Mouse (Mus musculus) bone marrow, adult 2 months (tissue): ENCODE results near the gene Tceal1. TPM values are rescaled to one million over a fixed set of nuclear protein-coding genes. Genes with fewer than 3 reads are reported as not detected.
A peak's percentile ranks its signal among the peaks of the same experiment; 100 is the strongest.
"Not testable (repeated sequence)": the region's sequence is repeated elsewhere in the genome, so short reads cannot be mapped to it uniquely, and the experiment has no call there.

Source experiments
- H3K27ac ChIP-seq: fragments of 200-500 bp; 2 replicates; pipeline ENCODE4 v1.5.1; 2012; ENCODE audit warnings: low read depth, mild to moderate bottlenecking, control low read depth, inconsistent platforms, low read length; ENCODE audit not compliant: control insufficient read depth, poor library complexity, insufficient read depth
- H3K4me1 ChIP-seq: fragments of 200-500 bp; 2 replicates; pipeline ENCODE4 v1.6.1; 2011; ENCODE audit warnings: low read length; ENCODE audit not compliant: control insufficient read depth, insufficient read depth
- H3K4me3 ChIP-seq: fragments of 200-500 bp; replicated peaks from 2 replicates; pipeline ENCODE3; 2011; ENCODE audit warnings: mild to moderate bottlenecking, low read depth, low read length, control low read depth; ENCODE audit not compliant: control insufficient read depth
- CTCF ChIP-seq: fragments of 200-500 bp; IDR thresholded peaks from 2 replicates; pipeline ENCODE4 v1.5.1; 2011; ENCODE audit warnings: low read length, control low read depth; ENCODE audit not compliant: control insufficient read depth, insufficient read depth
- POLR2A ChIP-seq: fragments of 200-500 bp; IDR thresholded peaks from 2 replicates; pipeline ENCODE4 v1.6.1; 2011; ENCODE audit warnings: low read depth, mild to moderate bottlenecking, control low read depth, low read length, borderline replicate concordance; ENCODE audit not compliant: control insufficient read depth
- WGBS: fragments of 180-500 bp; shearing (Covaris S2); methylation state at CpG from one replicate; pipeline ENCODE4 v1.1.7; 2018; 5-methylcytosine and 5-hydroxymethylcytosine counted together
- polyA plus RNA-seq: library from polyadenylated mRNA; stranded (reverse); fragments of >200 nt; gene quantifications from 2 replicates; pipeline ENCODE4 v1.2.4, GENCODE M21; 2011; ENCODE audit warnings: low replicate concordance; ENCODE audit not compliant: missing spikeins, insufficient read depth, insufficient read length

The Tceal1 gene
- polyA plus RNA-seq, 1 experiment = 0.52 TPM

DNA sequence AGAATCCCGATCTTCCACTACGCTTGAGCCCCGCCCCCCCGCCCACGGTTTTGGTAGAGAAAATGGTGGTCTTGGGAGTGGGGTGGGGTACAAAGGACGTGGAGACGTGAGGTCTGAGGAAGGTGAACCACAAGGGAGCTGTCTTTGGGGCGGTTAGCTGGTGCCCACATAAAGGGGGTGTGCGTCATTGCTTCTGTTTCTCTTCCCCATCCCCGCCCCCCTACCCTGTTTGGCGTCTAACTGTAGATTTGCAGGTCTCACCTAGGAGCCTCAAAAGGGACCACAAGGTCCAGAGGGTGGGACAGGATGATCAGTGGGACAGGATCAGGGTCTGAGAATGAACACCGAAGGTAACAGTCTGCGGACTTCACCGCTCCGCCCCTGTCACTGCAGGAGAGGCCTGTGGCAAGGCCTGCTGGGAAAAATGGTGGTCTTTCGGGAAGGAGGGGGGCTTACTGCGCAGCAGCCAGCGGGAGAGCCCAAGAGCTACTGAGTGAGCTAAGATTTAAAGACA lies 443 bp downstream of the Tceal1 start:
- no peak for TF ChIP-seq CTCF
- no peak for TF ChIP-seq POLR2A
- Histone ChIP-seq H3K4me3 (peak overlapping the region; percentile 58), H3K27ac (no peak overlapping the region), H3K4me1 (no peaks in the 10 kb centered on the region; the same call in 1 of the 2 replicates)
- WGBS = 14% methylated on average over 18 of the region's 18 CpGs

DNA sequence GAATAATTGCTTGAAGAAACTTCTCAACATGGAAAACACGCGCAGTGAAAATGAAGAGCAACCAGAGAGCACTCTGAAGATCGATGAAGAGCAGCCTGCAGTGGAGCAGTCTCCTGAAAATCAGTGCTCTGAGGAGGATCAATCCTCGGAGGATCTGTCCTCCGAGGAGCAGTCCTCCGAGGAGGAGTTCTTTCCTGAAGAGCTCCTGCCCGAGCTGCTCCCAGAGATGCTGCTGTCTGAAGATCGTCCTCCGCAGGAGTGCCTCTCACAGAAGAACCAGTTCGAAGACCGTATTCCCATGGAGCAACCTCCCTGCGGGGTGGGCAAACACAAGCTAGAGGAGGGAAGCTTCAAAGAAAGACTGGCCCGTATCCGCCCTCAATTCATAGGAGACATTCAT lies 1.0 kb downstream of the Tceal1 start:
- H3K4me1 ChIP-seq = no peaks in the 10 kb centered on the region; the same call in 1 of the 2 replicates
- TF ChIP-seq CTCF (no peak), POLR2A (no peak)
- no peak overlapping the region for H3K4me3 ChIP-seq
- no peak overlapping the region for H3K27ac ChIP-seq
- 53% methylated on average over 14 of the region's 14 CpGs for WGBS

DNA sequence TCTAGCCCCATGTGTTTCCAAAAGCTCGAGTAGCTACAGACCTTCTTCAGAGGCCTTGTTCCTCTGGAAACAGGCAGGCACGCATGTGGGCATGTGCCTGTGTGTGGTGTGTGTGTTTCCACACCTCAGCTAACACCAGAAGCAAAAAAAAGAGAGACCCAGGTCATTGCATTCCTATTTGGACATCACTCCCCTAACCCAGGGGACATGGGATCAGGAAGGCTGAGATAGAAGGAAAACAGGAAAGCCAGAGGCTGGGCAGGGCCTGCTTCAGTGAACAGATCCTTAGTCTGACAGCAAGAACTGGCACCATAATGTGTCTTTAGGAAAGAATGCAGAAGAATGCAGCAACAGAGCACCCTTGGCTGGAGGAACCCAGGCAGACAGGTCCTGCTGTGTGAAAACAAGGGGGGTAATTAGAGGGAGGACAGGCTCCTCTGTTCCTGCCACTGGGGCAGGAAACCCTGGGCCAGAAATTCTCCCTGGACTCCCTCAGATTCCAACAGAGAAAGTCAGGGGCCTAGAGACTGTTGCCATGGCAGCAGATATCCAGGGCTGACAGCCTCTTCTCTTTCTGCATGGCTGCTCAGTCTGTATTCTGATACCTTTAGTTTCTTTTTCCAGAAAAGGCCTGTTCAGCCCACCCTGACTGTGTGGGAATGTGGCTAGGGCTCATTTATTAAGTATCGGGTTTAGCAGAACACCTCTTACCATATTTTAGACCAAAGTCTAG lies 7.1 kb downstream of the Tceal1 start:
- WGBS = 78% methylated on average over 3 of the region's 3 CpGs

DNA sequence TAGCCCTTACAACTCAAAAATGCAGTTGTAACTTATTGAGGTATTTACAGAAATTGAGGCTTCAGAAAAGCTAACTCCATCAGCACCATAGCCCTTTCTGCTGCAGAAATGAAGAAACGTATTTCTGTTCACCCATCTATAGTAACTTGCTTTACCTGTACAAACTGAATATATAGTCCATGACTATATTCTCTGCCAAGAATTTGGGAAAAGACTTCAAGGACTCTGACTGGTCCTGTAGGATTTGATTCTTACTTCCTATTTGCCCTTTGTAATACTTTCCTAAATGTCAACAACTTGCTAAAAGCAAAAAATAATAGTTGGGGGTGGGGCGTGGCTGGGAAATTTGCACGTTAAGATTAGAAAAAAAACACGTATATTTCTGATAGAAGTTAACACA lies 24.2 kb downstream of the Tceal1 start:
- no peak overlapping the region for H3K27ac ChIP-seq
- 71% methylated on average over 4 of the region's 4 CpGs for WGBS
- H3K4me3 ChIP-seq = no peak overlapping the region
- TF ChIP-seq CTCF (no peak), POLR2A (no peak)
- H3K4me1 ChIP-seq = no peaks in the 10 kb centered on the region

More for the DNA sequence above, 7.1 kb downstream of the Tceal1 start:
- not testable (repeated sequence) for H3K27ac ChIP-seq, H3K4me3 ChIP-seq, H3K4me1 ChIP-seq

DNA sequence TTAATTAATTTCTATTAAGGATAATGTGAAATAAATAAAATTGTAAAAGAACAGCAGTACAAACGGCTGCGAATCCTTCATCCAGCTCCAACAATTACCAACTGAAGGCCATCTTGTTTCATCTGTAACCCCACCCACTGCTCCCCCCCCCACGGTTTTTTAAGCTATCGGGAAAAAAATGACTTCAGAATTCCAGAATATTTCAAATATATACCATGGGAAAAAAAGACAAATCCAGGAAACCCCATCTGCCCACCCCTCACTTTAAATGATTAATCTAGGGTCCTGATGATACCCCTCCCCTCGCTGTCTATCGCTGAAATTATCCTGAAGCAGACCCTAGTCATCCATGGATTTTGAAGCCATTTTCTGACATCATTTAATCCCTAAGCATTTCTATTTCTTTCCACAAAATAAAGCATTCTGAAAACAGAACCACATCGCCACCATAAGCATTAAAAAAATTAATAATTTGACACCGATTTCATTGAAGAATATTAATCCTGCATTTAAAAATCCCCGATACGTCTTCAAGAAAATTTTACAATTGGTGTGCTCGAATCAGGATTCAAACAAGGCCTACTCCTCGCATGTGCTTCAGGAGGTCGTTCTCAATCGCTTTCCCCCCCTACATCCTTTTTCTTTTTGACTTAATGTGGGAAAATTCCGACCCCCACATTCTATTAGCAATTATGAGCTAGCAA lies 32.5 kb downstream of the Tceal1 start:
- no peak overlapping the region for H3K27ac ChIP-seq
- no peak for TF ChIP-seq CTCF
- TF ChIP-seq POLR2A = no peak
- 16% methylated on average over 15 of the region's 15 CpGs for WGBS
- peak overlapping the region; percentile 42 for H3K4me3 ChIP-seq
- H3K4me1 ChIP-seq = no peaks in the 10 kb centered on the region

DNA sequence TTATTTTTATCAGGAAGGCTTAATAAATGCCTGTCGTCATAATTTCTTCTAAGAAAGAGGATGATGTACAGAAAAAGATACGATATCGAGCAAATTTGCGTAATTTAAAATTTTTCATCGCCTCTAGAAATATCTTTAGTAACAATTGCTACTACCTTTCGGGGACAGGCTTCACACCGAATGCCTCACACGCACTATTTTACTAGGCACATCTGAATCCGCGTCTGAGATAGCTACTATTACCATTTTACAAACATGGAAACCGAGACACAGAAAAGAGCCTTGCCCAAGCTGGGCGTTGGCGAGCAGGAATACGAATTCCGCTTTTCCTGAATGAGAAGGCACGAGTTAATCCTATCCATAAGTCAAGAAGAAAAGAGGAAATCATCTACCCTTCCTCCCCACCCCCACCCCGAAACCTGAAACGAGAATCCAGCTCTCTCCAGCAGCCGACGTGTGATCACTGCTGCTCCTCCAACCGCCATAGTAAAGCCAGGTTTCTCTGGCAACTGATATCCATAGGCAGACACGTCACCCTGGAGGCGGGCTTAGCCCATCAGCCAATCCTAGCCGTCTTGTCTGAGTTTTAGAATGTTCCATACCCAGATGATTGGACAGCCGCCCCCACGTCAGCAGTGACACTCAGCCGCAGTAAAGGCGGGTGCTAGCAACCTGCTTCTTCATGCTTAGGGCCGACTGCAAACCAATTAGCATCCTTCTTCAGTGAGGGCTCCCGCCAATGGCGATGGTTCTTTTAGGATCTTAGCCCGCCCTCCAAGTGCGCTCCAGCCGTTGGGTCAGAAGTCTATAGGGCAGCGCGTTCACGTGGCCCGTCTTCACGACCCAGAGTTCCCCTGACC lies 33.2 kb downstream of the Tceal1 start:
- Histone ChIP-seq H3K4me3 (peak overlapping the region; percentile 95), H3K4me1 (no peaks in the 10 kb centered on the region), H3K27ac (peak overlapping the region; percentile 93)
- TF ChIP-seq CTCF (no peak), POLR2A (no peak)
- WGBS = 14% methylated on average over 39 of the region's 39 CpGs

DNA sequence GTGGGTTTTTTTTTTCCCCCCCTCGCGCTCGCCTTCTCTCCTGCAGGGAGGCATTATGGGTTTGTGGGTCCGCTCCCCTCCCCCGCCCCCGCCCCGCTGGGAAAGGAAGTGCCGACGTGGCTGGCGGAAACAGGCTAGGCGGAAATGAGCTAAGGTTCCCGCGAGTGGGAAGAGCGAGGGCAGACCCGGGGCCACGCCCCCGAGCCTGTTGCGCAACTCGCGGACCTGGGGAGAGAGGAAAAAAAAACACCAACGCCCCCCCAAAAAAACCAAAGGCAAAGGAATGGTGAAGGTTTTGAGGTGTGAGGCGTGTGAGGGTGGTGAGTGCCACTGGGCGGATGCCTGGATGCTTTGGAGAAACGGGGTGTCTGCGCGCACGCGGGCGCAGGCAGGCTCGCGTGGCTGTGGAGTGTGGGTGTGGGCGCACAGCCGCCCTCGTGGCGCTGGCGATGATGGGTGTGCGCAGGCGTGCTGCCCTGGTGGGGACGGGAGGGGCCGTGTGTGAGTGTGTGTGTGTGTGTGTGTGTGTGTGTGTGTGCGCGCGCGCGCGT lies 33.9 kb downstream of the Tceal1 start:
- Histone ChIP-seq H3K4me1 (no peaks in the 10 kb centered on the region), H3K4me3 (peak overlapping the region; percentile 95), H3K27ac (peak overlapping the region; percentile 93)
- 12% methylated on average over 45 of the region's 46 CpGs for WGBS
- TF ChIP-seq CTCF (no peak), POLR2A (no peak)
